Mouse (Mus musculus) C2C12 (cell line): ENCODE data around the gene Coro1b.

Source experiments
- CEBPB ChIP-seq: IDR thresholded peaks from one replicate; pipeline ENCODE4 v1.6.1; 2011; ENCODE audit warnings: low read depth, mild to moderate bottlenecking, control low read depth, moderate library complexity
- CTCF ChIP-seq: IDR thresholded peaks from one replicate; pipeline ENCODE4 v1.5.1; 2011; ENCODE audit not compliant: control insufficient read depth, insufficient read depth, insufficient read length
- FOSL1 ChIP-seq: IDR thresholded peaks from one replicate; pipeline ENCODE4 v1.8.0; 2011; ENCODE audit warnings: mild to moderate bottlenecking, low read length; ENCODE audit not compliant: poor library complexity, insufficient read depth, severe bottlenecking
- MAX ChIP-seq: IDR thresholded peaks from one replicate; pipeline ENCODE4 v1.6.1; 2011; ENCODE audit warnings: mild to moderate bottlenecking, control low read depth

- TF ChIP-seq CTCF (no peak), CEBPB (no peak), MAX (no peak), FOSL1 (no peak)
Measured at GRCm38 (mm10) chr19:4148819-4149218, 400 bp downstream of the Coro1b start.
